Mouse (Mus musculus): Measurements from ENCODE around the gene A130010J15Rik.

The A130010J15Rik gene

DNA sequence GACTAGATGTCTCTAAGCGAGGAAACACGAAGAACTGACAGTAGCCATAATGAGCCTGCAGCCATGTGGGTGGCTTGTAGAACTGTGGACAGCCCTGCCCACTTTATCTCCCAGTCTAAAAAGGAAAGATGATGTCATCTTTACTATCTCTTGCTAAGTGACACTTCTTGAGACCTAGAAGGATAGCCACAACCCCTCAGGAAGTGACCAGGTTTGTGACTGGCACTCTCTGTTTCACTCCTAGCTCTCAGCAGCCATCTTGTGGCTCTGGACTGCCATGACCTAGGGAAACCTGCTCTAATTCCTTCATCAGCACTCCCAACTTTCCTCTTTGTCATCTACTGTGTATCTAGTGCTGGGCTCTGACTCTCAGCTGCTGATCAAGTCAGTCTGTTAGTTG, 30.5 kb downstream of the A130010J15Rik start:
- intact Hi-C loops (cut with DNase I): no loop called here

GRCm38 (mm10) chr1:193200640-193201382, 33.0 kb downstream of the A130010J15Rik start:
- intact Hi-C loops (cut with DNase I): no loop called here

- intact Hi-C loops (cut with DNase I): no loop called here
Measured at GRCm38 (mm10) chr1:193201383-193201778, 33.5 kb downstream of the A130010J15Rik start, which contains the start of gene Traf3ip3. Gene Traf3ip3 (minus strand): TSS chr1:193201703.

- intact Hi-C loops (cut with DNase I): no loop called here
Measured at GRCm38 (mm10) chr1:193203821-193204220, 36.0 kb downstream of the A130010J15Rik start.

GRCm38 (mm10) chr1:193205431-193205830, 37.6 kb downstream of the A130010J15Rik start:
- intact Hi-C loops (cut with DNase I): loop anchor here (5.0 kb wide), 1 partner anchor 172 kb away; no protein-coding TSS in a partner anchor

DNA sequence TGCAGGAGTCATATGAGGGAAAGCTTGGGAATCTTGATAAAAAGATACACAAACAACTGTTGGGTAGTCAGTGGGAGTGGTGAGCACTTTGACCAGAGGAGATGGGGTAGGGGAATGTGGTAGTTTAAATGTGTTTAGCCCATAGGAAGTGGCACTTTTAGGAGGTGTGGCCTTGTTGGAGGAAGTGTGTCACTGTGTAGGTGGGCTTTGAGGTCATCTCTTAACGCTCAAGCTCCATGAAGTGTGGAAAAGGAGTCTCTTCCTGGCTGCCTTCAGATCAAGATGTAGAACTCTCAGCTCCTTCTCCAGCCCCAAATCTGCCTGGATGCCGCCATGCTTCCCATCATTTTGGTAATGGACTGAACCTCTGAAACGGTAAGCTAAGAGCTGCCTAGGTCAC, 39.7 kb downstream of the A130010J15Rik start, which contains the start of gene Lamb3:
Gene Lamb3, plus strand, starts transcription at position 197 of the 400 bp plus-strand sequence.
- intact Hi-C loops (cut with DNase I): loop anchor here (5.0 kb wide), 1 partner anchor 170 kb away; no protein-coding TSS in a partner anchor

DNA sequence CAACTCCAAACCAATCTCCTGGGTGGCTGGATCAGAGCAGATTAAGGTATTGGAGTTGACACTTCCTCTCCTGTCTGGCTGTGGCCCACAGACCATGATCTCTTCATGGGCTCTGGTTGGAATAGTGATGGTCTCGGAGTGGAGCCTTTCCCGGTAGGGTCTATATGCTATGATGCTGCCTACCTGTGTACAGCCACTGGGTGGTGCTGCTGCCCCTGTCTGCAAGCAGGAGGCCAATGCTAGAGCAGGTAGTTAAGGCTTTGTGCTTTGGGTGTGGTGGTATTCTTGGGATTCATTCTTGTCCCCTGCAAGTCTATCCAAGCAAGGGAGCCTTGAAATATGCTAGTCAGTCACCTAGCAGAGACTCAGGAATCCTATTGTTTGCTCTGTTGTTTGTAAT, 40.3 kb downstream of the A130010J15Rik start:
- intact Hi-C loops (cut with DNase I): loop anchor here (5.0 kb wide), 1 partner anchor 169 kb away; no protein-coding TSS in a partner anchor

DNA sequence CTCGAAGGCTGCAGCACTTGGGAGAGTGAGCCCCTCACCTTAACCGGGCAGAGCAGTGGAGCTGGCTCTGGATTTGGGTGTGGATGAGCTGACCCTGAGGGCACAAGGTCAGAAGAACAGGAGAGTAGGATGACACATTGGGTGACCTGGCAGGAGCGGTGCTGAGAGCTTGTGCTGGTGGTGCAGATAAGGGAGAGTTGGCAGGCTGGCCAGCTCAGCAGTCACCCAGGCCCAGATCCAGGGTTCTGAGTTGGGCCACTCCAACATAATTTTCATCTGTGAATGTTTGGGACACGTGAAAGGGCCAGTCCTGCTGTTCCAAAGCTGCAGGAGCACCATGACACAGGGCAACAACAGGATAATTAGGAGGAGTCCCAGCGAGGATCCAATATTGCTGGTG, 43.5 kb downstream of the A130010J15Rik start:
- intact Hi-C loops (cut with DNase I): no loop called here

DNA sequence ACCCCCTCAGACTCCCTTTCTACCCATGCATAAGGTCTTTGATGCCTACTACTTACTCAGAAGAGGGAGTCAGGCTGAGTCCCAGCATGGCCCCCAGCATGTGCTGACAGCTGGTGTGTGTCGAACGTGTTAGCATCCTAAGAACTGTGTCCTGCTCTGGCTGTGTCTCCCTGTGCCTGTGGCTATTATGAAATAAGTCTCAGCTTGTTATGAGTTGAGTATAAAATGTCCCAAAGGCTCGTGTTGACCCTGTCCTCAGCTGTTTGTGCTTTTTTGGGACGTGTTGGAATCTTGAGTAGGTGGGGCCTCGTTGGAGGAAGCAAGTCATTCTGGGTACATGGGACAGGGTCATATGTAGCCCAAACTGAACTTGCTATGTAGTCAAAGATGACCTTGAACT, 46.2 kb downstream of the A130010J15Rik start:
- intact Hi-C loops (cut with DNase I): no loop called here

DNA sequence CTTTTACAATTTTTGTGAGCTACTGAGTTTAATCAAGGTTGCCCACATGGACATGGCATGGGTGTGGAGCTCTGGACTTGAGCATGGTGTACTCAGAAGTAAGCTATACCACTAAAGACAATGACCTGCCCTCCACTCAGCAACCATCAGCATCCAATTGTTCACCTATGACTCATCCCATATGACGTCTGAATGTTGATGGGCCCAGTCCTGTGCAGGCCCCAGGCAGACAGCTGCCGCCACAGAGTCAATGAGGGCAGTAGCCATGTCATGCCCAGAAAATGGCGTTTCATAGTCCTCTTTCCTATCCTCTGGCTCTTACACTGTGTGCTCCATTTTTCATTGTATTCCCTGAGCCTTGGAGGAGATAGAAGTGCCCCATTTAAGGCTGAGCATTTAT, 48.2 kb downstream of the A130010J15Rik start:
- intact Hi-C loops (cut with DNase I): no loop called here

GRCm38 (mm10) chr1:193220408-193220807, 52.6 kb downstream of the A130010J15Rik start:
- intact Hi-C loops (cut with DNase I): no loop called here

- intact Hi-C loops (cut with DNase I): no loop called here
Measured at GRCm38 (mm10) chr1:193225531-193225930, 57.7 kb downstream of the A130010J15Rik start.

GRCm38 (mm10) chr1:193226114-193226513, 58.3 kb downstream of the A130010J15Rik start:
- intact Hi-C loops (cut with DNase I): no loop called here

DNA sequence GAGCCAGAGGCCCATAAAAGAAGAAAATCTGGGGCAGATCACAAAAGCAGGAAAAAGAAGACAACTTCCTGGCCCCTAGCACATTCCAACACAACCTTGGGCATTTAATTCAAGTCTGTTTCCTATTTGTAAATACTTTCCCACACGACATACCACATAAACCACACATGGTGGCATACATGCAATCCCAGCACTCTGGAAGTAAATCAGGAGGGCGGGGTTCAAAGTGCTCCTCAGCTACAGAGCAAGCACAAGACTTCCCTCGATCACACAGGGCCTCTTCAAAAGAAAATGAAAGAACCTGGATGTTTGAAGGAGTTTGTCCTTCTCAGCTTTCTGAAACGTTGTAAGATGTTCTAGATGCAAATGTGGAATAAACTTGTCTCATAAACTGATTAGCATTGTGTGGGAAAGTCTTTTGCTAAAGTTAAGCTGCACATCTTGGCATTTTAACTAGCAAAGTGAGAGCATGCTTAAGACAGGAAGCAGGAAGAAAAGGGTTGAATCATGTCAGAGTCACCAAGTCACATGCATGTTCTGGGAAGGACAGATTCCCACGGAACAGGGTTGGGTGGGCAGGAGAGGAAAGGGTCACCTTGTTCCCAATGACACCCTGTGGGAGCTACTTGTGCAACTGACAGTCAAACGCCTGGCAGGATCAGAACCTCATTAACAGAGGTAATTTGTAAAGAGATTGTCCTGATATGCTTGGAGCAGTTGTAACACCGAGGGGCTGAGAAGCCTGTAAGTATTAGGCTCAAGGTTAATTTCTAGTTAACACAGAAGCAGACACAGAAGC, 59.1 kb downstream of the A130010J15Rik start:
- intact Hi-C loops (cut with DNase I): no loop called here
